Mouse (Mus musculus) CD4-positive, CD25-positive, alpha-beta regulatory T cell, adult 4 months (primary cell): ENCODE data around the gene Stk11. TPM values are rescaled to one million over a fixed set of nuclear protein-coding genes. Genes with fewer than 3 reads are reported as not detected.

Source experiments
- ATAC-seq: one replicate; pipeline ENCODE4 v1.8.0; 2017
- polyA plus RNA-seq, 2 experiments: library from polyadenylated mRNA; unstranded; fragments of 100-300 nt; shearing (Covaris generic); gene quantifications; one replicate each; pipeline ENCODE4 v1.2.1; 2017

The Stk11 gene
- 10 to 100 TPM; 19.2 to 30.7 TPM for polyA plus RNA-seq

DNA sequence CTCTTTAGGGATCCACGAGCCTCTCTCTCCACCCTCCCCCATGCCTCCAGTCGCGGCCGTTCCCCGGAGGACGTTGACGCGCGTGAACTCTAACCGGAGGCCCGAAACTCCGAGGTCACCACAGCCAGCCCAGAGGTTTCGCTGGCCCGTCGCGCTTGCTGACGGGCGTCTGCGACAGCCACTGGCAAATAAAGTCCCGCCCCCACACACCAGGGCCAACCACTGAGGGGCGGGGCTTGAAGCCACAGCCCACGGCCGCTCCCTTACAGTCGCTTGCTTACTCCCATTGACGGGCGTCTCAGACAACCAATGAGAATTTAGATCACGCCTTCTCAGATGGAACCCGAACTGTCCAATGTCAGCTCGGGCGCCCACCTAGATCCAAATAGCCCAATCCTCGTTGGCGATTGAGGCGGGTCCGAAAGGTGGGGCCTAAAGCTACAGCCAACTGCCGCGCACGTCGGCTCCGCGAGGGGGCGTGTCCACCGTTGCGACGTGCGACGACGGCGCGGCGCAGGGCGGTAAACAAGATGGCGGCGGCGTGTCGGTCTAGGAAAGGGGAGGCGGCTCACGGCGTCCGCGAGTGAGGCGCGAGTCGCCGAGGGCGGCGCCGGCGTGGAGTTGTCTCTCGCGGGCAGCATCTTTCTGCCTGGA lies at the start of gene Stk11:
Gene Stk11, plus strand, starts transcription at position 514 of the 654 bp plus-strand sequence.
- peak; percentile 95 for ATAC-seq

GRCm38 (mm10) chr10:80069251-80069650 lies 46.4 kb upstream of the Stk11 start:
- ATAC-seq: no peak

DNA sequence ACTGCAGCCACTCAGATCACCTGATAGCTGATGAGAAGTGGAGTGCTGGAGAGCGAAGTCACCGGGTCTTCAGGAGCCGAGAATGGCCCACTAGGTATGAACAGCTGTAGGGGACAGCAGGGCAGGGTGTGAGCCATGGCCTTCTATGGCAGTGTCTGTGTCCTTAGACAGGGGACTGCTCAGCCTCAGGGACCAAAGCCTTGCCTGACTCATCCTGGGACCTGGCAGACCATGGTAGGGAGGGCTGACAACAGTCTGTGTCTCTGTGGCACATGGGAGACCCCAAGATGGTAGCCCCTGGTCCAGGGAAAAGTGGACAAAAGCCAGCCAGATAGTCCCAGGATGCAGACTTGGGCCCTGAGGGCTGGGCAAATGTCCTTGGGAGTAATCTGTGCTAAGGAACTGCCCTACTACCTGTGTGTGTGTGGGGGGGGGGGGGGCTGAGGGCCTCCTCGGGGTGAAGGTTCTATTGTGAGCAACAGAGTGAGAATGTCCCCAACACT lies 45.6 kb upstream of the Stk11 start:
- no peak for ATAC-seq

DNA sequence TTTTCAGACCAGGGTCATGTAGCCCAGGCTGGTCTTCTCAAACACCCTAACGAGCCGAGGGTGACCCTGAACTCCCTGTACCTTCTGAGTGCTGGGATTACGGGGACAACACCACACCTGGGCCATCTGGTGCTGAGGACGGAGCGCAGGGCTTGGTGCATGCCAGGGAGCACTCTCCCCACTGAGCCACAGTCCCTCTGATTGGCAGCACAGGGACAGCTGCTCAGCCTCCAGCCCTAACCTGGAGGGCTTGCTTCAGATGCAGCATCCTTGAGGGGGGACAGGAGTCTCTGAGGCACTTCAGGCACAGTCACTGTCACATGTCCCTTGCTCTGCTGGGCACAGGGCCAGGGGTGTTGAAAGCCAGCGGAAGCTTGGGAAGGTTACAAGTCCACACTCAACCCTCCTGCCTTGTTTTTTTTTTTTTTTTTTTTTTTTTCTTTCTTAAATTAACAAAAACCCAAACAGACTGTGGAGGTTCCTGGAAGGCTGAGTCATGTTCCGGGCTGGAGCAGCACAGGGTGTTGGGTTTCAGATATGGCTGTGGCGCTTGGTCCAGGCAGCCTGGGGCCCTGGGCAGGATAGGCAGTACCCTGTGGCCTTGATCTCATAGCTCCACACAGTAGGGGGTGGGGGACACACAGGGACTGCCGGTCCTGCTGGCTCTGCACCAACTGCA lies 44.6 kb upstream of the Stk11 start:
- no peak for ATAC-seq

GRCm38 (mm10) chr10:80071516-80071900 lies 44.1 kb upstream of the Stk11 start:
- ATAC-seq: no peak

DNA sequence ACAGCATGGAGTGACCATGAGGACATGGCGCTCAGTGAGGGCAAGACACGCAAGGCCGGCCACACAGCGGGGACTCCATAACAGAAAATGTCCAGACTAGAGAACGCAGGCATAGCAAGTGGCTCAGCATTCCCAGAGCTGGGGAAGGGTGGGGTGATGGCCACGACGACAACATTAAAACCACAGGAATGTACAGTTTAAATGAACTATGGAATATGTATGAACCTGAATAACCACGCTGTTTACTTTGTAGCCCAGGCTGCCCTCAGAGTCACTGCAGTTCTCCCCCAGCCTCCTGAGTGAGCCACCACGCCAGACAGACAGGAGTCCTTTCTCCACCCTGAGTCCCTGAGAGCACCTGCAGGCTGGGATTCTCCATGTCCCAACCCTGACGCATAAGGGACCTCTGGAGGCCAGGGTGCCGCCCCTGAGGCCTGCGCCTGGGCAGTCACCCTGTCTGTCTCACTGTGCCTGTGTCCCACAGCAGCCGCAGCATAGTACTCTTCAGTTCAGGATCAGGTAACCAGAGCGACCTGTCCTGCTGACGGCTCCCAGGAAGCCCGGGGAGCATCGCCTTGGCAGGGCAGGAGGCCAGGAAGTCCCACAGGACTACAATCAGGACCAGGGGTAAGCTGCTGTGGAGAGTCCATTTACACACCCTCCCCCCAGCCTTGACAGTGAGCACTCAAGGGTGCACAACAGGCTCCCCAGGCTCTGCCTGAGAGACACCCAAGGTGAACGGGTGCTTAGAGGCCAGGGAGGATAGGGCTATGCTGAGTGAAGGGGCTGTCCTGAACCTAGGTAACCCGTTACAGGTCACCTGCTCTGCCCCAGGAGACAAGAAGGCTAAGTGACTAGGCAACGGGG lies 42.7 kb upstream of the Stk11 start:
- no peak for ATAC-seq

GRCm38 (mm10) chr10:80074813-80075601 lies 40.6 kb upstream of the Stk11 start:
- ATAC-seq: peak; percentile 97

DNA sequence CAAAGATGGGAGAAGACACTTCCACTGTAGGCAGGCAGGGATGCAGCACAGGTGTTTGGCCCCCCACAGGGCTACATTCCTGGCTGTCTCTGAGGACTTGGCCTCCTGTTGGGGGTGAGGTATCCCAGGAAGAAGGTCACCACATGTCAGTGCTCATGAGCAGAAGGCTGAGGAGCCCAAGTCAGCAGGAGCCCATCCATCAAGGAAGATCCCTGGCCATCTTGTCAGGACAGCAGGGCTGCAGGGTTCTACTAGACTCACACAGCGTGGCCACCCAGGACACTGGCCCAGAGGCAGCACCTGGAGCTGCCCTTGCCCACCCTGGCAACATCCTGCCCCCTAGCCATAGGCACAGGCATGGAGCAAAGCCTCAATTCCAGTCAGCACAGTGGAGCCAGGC lies 39.7 kb upstream of the Stk11 start:
- ATAC-seq: no peak

DNA sequence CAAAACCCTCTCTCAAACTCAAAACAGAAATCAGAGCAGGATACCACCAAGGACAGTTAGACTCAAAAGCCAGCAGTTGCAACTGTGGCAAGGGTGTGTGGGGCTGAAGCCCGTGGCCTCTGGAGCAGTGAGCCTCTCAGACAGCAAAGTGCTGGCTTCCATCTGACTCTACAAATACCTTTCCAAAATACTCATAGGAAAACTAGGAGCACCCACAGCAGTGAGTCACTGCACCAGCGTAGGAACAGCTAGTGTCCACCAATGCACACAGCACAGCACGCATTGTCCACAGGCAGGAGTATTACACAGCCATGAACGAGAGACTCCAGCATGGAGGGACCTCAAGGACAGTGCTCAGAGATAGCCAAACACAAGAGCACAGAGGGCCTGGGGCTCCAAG lies 39.2 kb upstream of the Stk11 start:
- ATAC-seq: no peak

DNA sequence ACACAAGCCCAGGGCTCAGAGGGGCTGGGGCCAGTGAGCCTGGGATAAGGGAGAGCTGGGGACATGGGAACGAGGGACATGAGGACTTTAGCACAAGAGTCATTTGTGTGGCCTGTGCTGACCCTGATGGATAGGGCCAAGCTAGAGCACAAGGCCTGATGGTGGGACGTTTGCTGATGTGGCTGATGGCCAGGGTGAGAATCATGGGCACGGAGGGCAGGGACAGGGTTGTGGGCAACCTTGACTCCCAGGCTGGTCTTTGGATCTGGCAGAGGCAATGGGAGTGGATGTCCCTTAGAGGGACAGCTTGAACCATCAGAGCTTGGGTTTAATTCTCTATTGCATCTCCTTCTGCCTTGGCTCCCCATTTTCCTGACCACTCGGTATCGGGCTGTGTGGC lies 38.3 kb upstream of the Stk11 start:
- no peak for ATAC-seq

GRCm38 (mm10) chr10:80078366-80078765 lies 37.2 kb upstream of the Stk11 start:
- no peak for ATAC-seq

DNA sequence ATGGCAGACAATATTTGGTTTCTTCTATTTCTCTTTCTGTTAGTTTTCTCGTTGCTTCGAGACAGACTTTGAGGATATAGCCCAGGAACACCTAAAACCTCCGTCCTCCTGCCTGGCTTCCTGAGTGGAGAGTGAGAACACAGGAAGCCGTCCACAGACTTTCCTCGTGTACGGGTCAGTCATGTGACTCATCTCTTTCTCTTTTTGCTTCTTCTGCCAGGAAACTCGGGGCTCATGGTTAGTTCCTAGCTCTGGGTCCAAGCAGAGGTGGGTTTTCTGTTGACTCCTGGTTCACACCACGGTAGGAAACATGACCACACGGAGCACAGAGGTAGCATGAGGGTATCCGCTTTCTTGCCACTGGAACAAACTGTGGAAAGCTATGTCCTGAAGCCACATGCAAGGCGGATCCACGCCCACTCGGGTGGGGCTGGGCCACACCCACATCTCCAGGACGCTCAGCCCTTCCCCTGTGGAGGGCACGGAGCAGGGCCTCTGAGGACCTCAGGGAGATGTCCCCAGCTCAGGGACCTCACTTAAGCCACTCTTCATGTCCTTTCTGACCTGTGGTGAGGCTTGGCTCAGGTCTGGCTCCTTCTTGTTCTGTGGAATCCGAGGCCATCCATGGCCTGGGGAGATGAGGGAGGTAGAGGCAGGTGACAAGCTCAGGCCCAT lies 35.1 kb upstream of the Stk11 start:
- no peak for ATAC-seq

GRCm38 (mm10) chr10:80081075-80081474 lies 34.5 kb upstream of the Stk11 start:
- ATAC-seq: no peak

DNA sequence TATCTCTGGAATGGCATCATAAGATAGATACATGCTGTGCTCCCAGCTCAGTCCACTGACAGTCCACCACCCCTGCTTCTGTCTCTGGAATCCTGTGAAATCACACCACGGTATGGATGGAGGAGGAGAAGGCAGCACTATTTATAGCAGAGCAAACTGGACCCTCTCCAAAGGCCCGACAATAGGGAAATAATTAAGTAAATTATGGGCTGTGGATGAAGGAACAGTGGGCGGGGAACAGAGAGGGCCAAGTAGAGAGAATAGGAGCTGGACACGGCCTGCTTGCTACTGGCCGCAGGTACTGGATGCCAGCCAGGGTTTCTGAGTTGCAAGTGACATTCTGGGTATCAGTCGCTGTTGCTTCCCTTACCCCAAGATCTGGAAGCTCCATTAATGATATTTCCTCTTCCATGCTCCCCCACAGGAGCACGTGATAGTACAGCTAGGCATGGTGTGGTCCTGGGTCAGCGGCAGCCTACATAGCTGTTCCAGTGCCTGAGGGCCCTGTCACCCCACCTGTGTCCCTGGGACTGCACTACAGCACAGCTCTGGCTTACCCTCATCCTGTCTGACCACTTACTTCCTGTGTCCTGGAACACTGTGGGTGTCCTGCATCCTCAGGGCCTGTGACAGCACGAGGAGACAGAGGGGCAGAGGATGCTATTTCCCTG lies 30.7 kb upstream of the Stk11 start:
- no peak for ATAC-seq

DNA sequence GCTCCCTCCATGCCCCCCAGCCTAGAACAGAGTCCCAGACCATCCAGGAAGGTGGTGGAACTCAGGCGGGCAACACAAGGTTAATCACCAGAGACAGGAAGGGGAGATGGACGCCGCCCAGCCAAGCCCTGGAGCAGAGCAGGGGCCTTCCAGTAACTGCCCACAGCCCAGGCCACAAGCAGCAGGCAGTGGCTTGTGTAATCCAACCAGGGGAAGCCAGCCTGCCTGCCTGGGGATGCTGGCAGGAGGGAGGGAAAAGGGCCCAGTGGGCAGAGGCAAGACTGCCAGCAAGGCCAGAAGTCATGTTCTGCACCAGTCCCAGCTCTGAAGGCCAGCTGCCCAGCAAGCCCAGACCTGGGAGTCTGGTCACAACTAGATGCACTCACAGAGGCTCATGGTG lies 28.8 kb upstream of the Stk11 start:
- ATAC-seq: no peak

GRCm38 (mm10) chr10:80087483-80087882 lies 28.1 kb upstream of the Stk11 start:
- no peak for ATAC-seq

DNA sequence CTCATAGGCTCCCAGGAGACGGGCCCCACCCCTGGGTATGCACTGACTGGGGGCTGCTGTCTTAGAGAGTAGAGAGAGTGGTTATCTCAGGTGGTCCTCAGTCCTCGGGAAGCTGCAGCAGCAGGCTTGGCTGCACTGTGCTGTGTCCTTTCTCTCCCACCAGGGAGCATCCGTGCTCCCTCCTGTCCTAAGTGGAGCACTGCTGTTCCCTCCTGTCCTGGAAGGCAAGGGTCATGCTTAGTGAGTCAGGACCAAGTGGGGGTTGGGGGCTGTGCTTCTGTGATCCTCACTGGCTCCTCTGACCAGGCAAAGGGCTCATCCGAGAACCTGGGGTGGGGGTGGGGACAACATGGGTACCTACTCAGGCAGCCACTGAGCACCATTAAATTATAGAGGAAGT lies 26.5 kb upstream of the Stk11 start:
- no peak for ATAC-seq

GRCm38 (mm10) chr10:80091527-80091926 lies 24.1 kb upstream of the Stk11 start:
- ATAC-seq: no peak

- ATAC-seq: no peak
Measured at GRCm38 (mm10) chr10:80092690-80093089, 22.9 kb upstream of the Stk11 start.

- ATAC-seq: no peak
Measured at GRCm38 (mm10) chr10:80094085-80094484, 21.5 kb upstream of the Stk11 start.

DNA sequence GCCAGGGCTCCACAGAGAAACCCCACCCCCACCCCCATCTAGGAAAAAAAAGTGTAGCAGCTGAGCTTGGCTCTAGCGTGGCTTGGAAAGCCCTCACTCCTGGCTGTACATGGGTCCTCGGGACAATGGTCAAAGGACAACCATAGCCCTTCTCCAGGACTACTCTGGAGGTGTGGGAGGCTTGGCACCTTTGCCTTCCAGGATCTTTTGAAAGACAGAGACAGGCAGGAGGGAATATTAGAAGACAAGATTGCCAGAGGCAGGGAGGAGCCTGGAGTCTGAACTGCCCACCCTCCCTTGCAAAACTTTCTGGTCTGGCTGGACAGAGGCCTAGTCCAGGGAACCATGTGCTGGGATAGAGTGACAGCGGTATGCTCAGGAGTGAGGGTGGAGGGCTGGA lies 20.9 kb upstream of the Stk11 start:
- ATAC-seq: no peak
